8 mouse cellular contexts compared by ENCODE assay signal in the genomic region with DNA sequence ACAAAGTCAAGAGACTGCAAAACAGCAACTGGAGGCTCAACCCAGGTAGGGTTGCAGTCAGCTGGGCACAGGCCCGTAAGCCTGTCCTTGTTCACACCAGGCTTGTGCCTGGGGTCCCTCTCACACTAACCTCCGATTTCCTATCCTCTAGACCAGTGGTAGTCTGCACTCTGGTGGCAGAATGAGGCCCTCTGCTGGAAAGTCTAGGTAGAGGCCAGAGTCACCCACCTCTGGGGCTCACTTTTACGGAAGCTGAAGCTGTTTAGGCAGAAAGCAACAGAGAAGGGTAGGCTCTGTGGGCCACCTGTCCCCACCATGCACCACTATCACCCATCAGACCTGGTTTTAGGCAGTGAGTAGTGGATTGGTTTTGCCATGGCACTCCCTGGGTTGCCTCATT.
DNase-seq lines count a peak whose midpoint lies in the region; ATAC-seq lines count a peak whose summit lies in the region.
"Had no signal": no experiment of that assay in that cellular context is flagged by ENCODE, and none has a peak within 500 bp of the region (broad histone marks: within the 10 kb centered on the region; RNA-seq: fewer than 3 reads in every experiment).

No protein-coding gene starts in this region.

- WGBS in hindbrain, embryonic 10.5 days, result 69% methylated on average over 3 of the region's 3 CpGs
- WGBS in hindbrain, embryonic 14.5 days, result 71% methylated on average over 3 of the region's 3 CpGs
- 71% methylated on average over 3 of the region's 3 CpGs for WGBS in kidney, embryonic 14.5 days

- H3K4me2 ChIP-seq in hindbrain, embryonic 14.5 days (replicated peaks), result no peak overlapping the region
- H3K4me2 ChIP-seq in kidney, embryonic 14.5 days (replicated peaks; ENCODE audit: low read depth, low read length), result no peak overlapping the region

- peak; percentile 30 for DNase-seq in hindbrain, embryonic 10.5 days (ENCODE audit: low spot score)
- no peak for DNase-seq in hindbrain, embryonic 14.5 days (ENCODE audit: low spot score)
- peak; percentile 28 for DNase-seq in thymus, postnatal 0 days (ENCODE audit: low spot score)
- no peak for DNase-seq in thymus, postnatal 36 days
- no peak for DNase-seq in urinary bladder, postnatal 4 days (ENCODE audit: low spot score in 2 of 2)
- DNase-seq in right cerebral cortex, adult 18-20 months, result no peak
- DNase-seq: midbrain, embryonic 14.5 days had no signal

- no peaks in the 10 kb centered on the region for H3K27me3 ChIP-seq in hindbrain, embryonic 10.5 days (ENCODE audit: insufficient read depth, poor library complexity, severe bottlenecking)
- no peaks in the 10 kb centered on the region for H3K27me3 ChIP-seq in hindbrain, embryonic 14.5 days (ENCODE audit: control insufficient read depth, insufficient read depth, low read length)
- H3K27me3 ChIP-seq in kidney, embryonic 14.5 days (ENCODE audit: control insufficient read depth, insufficient read depth, low read length), result no peaks in the 10 kb centered on the region

- no peak for ATAC-seq in hindbrain, embryonic 14.5 days (ENCODE audit: low FRiP score)
- ATAC-seq in kidney, embryonic 14.5 days (ENCODE audit: low FRiP score, low TSS enrichment), result peak; percentile 29; the same call in 1 of the 2 replicates

- H3K9ac ChIP-seq in hindbrain, embryonic 14.5 days, result no peak overlapping the region
- H3K9ac ChIP-seq in kidney, embryonic 14.5 days (ENCODE audit: low read depth, low read length), result no peak overlapping the region

- no peaks in the 10 kb centered on the region for H3K9me3 ChIP-seq in hindbrain, embryonic 10.5 days
- no peaks in the 10 kb centered on the region for H3K9me3 ChIP-seq in hindbrain, embryonic 14.5 days (ENCODE audit: control insufficient read depth, low read length)
- H3K9me3 ChIP-seq in kidney, embryonic 14.5 days (ENCODE audit: control insufficient read depth, low read length), result no peaks in the 10 kb centered on the region

- peaks cover 22% of the 10 kb centered on the region for H3K4me1 ChIP-seq in hindbrain, embryonic 10.5 days (replicated peaks)
- no peaks in the 10 kb centered on the region for H3K4me1 ChIP-seq in hindbrain, embryonic 14.5 days (replicated peaks; ENCODE audit: control insufficient read depth, insufficient read depth, low read length)
- H3K4me1 ChIP-seq in kidney, embryonic 14.5 days (ENCODE audit: control insufficient read depth, insufficient read depth, low read length), result no peaks in the 10 kb centered on the region

- H3K36me3 ChIP-seq in hindbrain, embryonic 10.5 days, result peaks cover 96% of the 10 kb centered on the region
- peaks cover 80% of the 10 kb centered on the region for H3K36me3 ChIP-seq in hindbrain, embryonic 14.5 days (replicated peaks; ENCODE audit: control insufficient read depth, insufficient read depth)
- H3K36me3 ChIP-seq in kidney, embryonic 14.5 days (ENCODE audit: control insufficient read depth, insufficient read depth, low read length), result peaks cover 63% of the 10 kb centered on the region

- no peak overlapping the region for H3K27ac ChIP-seq in hindbrain, embryonic 10.5 days
- H3K27ac ChIP-seq in hindbrain, embryonic 14.5 days, result no peak overlapping the region
- H3K27ac ChIP-seq in kidney, embryonic 14.5 days (ENCODE audit: low read depth, low read length), result no peak overlapping the region

- no peak overlapping the region for H3K4me3 ChIP-seq in hindbrain, embryonic 10.5 days
- H3K4me3 ChIP-seq in hindbrain, embryonic 14.5 days (replicated peaks; ENCODE audit: low read length), result no peak overlapping the region
- no peak overlapping the region for H3K4me3 ChIP-seq in kidney, embryonic 14.5 days (ENCODE audit: low read length)

Comparison
In these comparisons a context has a peak if more than half of its experiments do, and no peak if none do; other contexts are left out.
1. DNase-seq: peak in hindbrain, embryonic 10.5 days (single experiment) and thymus, postnatal 0 days (single experiment); none in hindbrain, embryonic 14.5 days (single experiment), thymus, postnatal 36 days (0 of 2), urinary bladder, postnatal 4 days (0 of 2) and right cerebral cortex, adult 18-20 months (single experiment).